Mouse (Mus musculus) myocyte (in vitro differentiated cells): ENCODE data around the gene Epb41l3.

Experiments
- CEBPB ChIP-seq: IDR thresholded peaks from 2 replicates; pipeline ENCODE4 v1.6.1; 2011; ENCODE audit warnings: mild to moderate bottlenecking, moderate library complexity; ENCODE audit not compliant: poor library complexity, insufficient read depth, severe bottlenecking
- E2F4 ChIP-seq: IDR thresholded peaks from one replicate; pipeline ENCODE4 v1.6.1; 2011; ENCODE audit warnings: mild to moderate bottlenecking, control low read depth, moderate library complexity; ENCODE audit not compliant: insufficient read depth
- POLR2A ChIP-seq: IDR thresholded peaks from one replicate; pipeline ENCODE4 v1.6.1; 2011; ENCODE audit warnings: low read depth, mild to moderate bottlenecking, control low read depth, moderate library complexity; ENCODE audit not compliant: insufficient read length
- TCF3 ChIP-seq: IDR thresholded peaks from one replicate; pipeline ENCODE4 v1.6.1; 2011; ENCODE audit warnings: low read depth, control low read depth; ENCODE audit not compliant: insufficient read length

DNA sequence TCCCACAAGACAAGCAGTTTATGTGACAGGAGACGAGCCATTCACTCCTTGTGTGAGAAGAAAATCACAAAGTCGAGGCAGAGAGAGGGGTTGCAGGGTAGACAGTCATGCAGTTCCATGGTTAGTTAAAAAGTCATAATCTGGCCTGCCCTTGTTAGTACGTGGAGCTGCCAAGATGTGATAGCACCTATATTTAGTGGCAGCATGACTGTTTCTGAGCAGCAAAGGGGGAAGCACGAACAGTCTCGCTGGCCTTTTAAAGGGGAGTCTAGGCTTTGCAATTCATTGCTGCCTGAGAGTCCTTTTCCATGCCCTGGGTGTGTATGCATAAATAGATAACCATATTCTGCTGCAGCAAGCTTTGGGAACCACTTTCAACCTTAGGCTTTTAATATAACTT lies 191.5 kb downstream of the Epb41l3 start:
- TF ChIP-seq TCF3 (no peak), E2F4 (no peak), CEBPB (no peak), POLR2A (no peak)
